Mouse (Mus musculus): ENCODE results near the gene Ryr2. TPM values are rescaled to one million over a fixed set of nuclear protein-coding genes. Genes with fewer than 3 reads are reported as not detected.

The Ryr2 gene
- total and polyA plus RNA-seq, 3 experiments = 127 to 1,020 (median 877) TPM

- DNase-seq = no peak
- peaks cover 34% of the 10 kb centered on the region for H3K36me3 ChIP-seq (ENCODE audit: control insufficient read depth, insufficient read depth, low read length)
- H3K27ac ChIP-seq = no peak overlapping the region
- TF ChIP-seq POLR2A (IDR thresholded peaks at IDR 0.05; ENCODE audit: insufficient read depth, low read depth, low read length) (no peak), CTCF (IDR thresholded peaks at IDR 0.05) (no peak)
- H3K4me1 ChIP-seq (ENCODE audit: control insufficient read depth, insufficient read depth, low read length) = peaks cover 2% of the 10 kb centered on the region
- intact Hi-C loops (cut with DNase I) = no loop called here
- H3K9ac ChIP-seq (ENCODE audit: low read depth, low read length) = no peak overlapping the region
- 83% methylated on average over 3 of the region's 3 CpGs for WGBS
- H3K79me2 ChIP-seq (replicated peaks; ENCODE audit: control insufficient read depth, insufficient read depth, low read length) = no peaks in the 10 kb centered on the region; the same call in none of the 2 replicates
- no peaks in the 10 kb centered on the region for H3K27me3 ChIP-seq (ENCODE audit: control insufficient read depth, insufficient read depth, low read length)
- no peak overlapping the region for H3K4me3 ChIP-seq
Observed at GRCm38 (mm10) chr13:11985056-11985455, 121.7 kb downstream of the Ryr2 start.

GRCm38 (mm10) chr13:11978997-11979396 is 127.7 kb downstream of the Ryr2 start:
- TF ChIP-seq POLR2A (IDR thresholded peaks at IDR 0.05; ENCODE audit: insufficient read depth, low read depth, low read length) (no peak), CTCF (IDR thresholded peaks at IDR 0.05) (no peak), EP300 (IDR thresholded peaks at IDR 0.05; ENCODE audit: insufficient read depth, low read depth, low read length) (no peak)
- peaks cover 5% of the 10 kb centered on the region for H3K79me2 ChIP-seq (replicated peaks; ENCODE audit: control insufficient read depth, insufficient read depth, low read length)
- no peaks in the 10 kb centered on the region for H3K27me3 ChIP-seq (ENCODE audit: control insufficient read depth, insufficient read depth, low read length)
- H3K4me3 ChIP-seq = no peak overlapping the region
- peaks cover 36% of the 10 kb centered on the region for H3K36me3 ChIP-seq (ENCODE audit: control insufficient read depth, insufficient read depth, low read length)
- DNase-seq = no peak
- intact Hi-C loops (cut with DNase I) = no loop called here
- peaks cover 9% of the 10 kb centered on the region for H3K4me1 ChIP-seq (ENCODE audit: control insufficient read depth, insufficient read depth, low read length)
- no peak overlapping the region for H3K27ac ChIP-seq
- no peak overlapping the region for H3K9ac ChIP-seq (ENCODE audit: low read depth, low read length)

- no peak overlapping the region for H3K4me3 ChIP-seq
- no peak overlapping the region for H3K9ac ChIP-seq (ENCODE audit: low read depth, low read length)
- H3K27ac ChIP-seq = no peak overlapping the region
- H3K27me3 ChIP-seq (ENCODE audit: control insufficient read depth, insufficient read depth, low read length) = no peaks in the 10 kb centered on the region
- intact Hi-C loops (cut with DNase I) = no loop called here
- peaks cover 33% of the 10 kb centered on the region; the same call in 1 of the 2 replicates for H3K36me3 ChIP-seq (ENCODE audit: control insufficient read depth, insufficient read depth, low read length)
- no peak for DNase-seq
- H3K79me2 ChIP-seq (replicated peaks; ENCODE audit: control insufficient read depth, insufficient read depth, low read length) = peaks cover 6% of the 10 kb centered on the region
- H3K4me1 ChIP-seq (ENCODE audit: control insufficient read depth, insufficient read depth, low read length) = peaks cover 9% of the 10 kb centered on the region
- TF ChIP-seq CTCF (IDR thresholded peaks at IDR 0.05) = no peak
- no peak for TF ChIP-seq POLR2A (IDR thresholded peaks at IDR 0.05; ENCODE audit: insufficient read depth, low read depth, low read length)
- no peak for TF ChIP-seq EP300 (IDR thresholded peaks at IDR 0.05; ENCODE audit: insufficient read depth, low read depth, low read length)
- WGBS = 36% methylated on average over 2 of the region's 2 CpGs
Observed at GRCm38 (mm10) chr13:11978359-11978758, 128.4 kb downstream of the Ryr2 start.

GRCm38 (mm10) chr13:11977606-11978005 is 129.1 kb downstream of the Ryr2 start:
- Histone ChIP-seq H3K27me3 (ENCODE audit: control insufficient read depth, insufficient read depth, low read length) (no peaks in the 10 kb centered on the region), H3K36me3 (ENCODE audit: control insufficient read depth, insufficient read depth, low read length) (peaks cover 26% of the 10 kb centered on the region; the same call in 1 of the 2 replicates), H3K4me1 (ENCODE audit: control insufficient read depth, insufficient read depth, low read length) (peaks cover 8% of the 10 kb centered on the region), H3K27ac (no peak overlapping the region), H3K4me3 (no peak overlapping the region), H3K79me2 (replicated peaks; ENCODE audit: control insufficient read depth, insufficient read depth, low read length) (peaks cover 6% of the 10 kb centered on the region), H3K9ac (ENCODE audit: low read depth, low read length) (no peak overlapping the region)
- no peak for DNase-seq
- TF ChIP-seq POLR2A (IDR thresholded peaks at IDR 0.05; ENCODE audit: insufficient read depth, low read depth, low read length) (no peak), CTCF (IDR thresholded peaks at IDR 0.05) (no peak), EP300 (IDR thresholded peaks at IDR 0.05; ENCODE audit: insufficient read depth, low read depth, low read length) (no peak)
- 55% methylated on average over 4 of the region's 4 CpGs for WGBS
- intact Hi-C loops (cut with DNase I) = no loop called here

- no peak overlapping the region for H3K27ac ChIP-seq
- H3K4me1 ChIP-seq (ENCODE audit: control insufficient read depth, insufficient read depth, low read length) = peaks cover 9% of the 10 kb centered on the region; the same call in 1 of the 2 replicates
- intact Hi-C loops (cut with DNase I) = no loop called here
- no peak for DNase-seq
- H3K4me3 ChIP-seq = no peak overlapping the region
- H3K27me3 ChIP-seq (ENCODE audit: control insufficient read depth, insufficient read depth, low read length) = no peaks in the 10 kb centered on the region
- H3K36me3 ChIP-seq (ENCODE audit: control insufficient read depth, insufficient read depth, low read length) = peaks cover 22% of the 10 kb centered on the region
- no peak overlapping the region for H3K9ac ChIP-seq (ENCODE audit: low read depth, low read length)
- peaks cover 3% of the 10 kb centered on the region for H3K79me2 ChIP-seq (replicated peaks; ENCODE audit: control insufficient read depth, insufficient read depth, low read length)
- TF ChIP-seq EP300 (IDR thresholded peaks at IDR 0.05; ENCODE audit: insufficient read depth, low read depth, low read length) (no peak), CTCF (IDR thresholded peaks at IDR 0.05) (no peak)
Observed at GRCm38 (mm10) chr13:11964391-11964790, 142.4 kb downstream of the Ryr2 start.

- Histone ChIP-seq H3K27me3 (ENCODE audit: control insufficient read depth, insufficient read depth, low read length) (no peaks in the 10 kb centered on the region), H3K36me3 (ENCODE audit: control insufficient read depth, insufficient read depth, low read length) (peaks cover 8% of the 10 kb centered on the region), H3K79me2 (replicated peaks; ENCODE audit: control insufficient read depth, insufficient read depth, low read length) (0 out of 2 replicates have a peak, but pooled peaks cover 3% of the 10 kb centered on the region), H3K27ac (no peak overlapping the region), H3K4me1 (ENCODE audit: control insufficient read depth, insufficient read depth, low read length) (peaks cover 5% of the 10 kb centered on the region; the same call in 1 of the 2 replicates), H3K9ac (ENCODE audit: low read depth, low read length) (no peak overlapping the region), H3K4me3 (no peak overlapping the region)
- no peak for DNase-seq
- TF ChIP-seq POLR2A (IDR thresholded peaks at IDR 0.05; ENCODE audit: insufficient read depth, low read depth, low read length) = no peak
- no peak for TF ChIP-seq EP300 (IDR thresholded peaks at IDR 0.05; ENCODE audit: insufficient read depth, low read depth, low read length)
- no peak for TF ChIP-seq CTCF (IDR thresholded peaks at IDR 0.05)
- intact Hi-C loops (cut with DNase I) = no loop called here
Observed at GRCm38 (mm10) chr13:11959488-11960174, 147.1 kb downstream of the Ryr2 start.
